Mouse (Mus musculus) layer of hippocampus, adult 18-20 months (tissue): ENCODE measurements at regions not wholly inside any gene's neighbourhood (a gene's known extent, or its start where the extent isn't known, plus 50 kb on each side); places are given as distances from the start of the nearest gene placed in this dataset.

ENCODE experiments used
- DNase-seq, 2 experiments: peaks; one replicate each; pipeline ENCODE4 v3.0.0; 2022; ENCODE audit warnings: low spot score in 2 of 2

DNA sequence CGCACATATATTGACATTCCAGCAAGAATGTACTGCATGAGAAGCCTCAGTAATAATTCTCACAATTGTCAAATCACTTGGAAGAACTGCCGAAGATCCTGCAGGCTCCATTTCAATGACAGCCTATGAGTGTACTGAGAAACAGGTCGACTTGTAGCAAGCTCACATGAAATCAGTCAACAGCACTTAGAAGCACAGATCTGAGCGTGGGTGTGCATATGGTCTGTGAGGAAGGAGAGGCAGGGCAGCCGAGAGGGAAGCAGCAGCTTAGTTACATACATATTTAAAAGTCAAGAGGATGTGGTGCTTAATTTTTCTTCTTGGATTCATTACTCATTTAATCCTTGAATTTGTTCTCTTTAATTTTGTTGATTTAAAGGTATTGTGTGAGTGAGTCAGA, 967.4 kb upstream of the Epha7 start:
- DNase-seq: peak; percentile 50 to 71

DNA sequence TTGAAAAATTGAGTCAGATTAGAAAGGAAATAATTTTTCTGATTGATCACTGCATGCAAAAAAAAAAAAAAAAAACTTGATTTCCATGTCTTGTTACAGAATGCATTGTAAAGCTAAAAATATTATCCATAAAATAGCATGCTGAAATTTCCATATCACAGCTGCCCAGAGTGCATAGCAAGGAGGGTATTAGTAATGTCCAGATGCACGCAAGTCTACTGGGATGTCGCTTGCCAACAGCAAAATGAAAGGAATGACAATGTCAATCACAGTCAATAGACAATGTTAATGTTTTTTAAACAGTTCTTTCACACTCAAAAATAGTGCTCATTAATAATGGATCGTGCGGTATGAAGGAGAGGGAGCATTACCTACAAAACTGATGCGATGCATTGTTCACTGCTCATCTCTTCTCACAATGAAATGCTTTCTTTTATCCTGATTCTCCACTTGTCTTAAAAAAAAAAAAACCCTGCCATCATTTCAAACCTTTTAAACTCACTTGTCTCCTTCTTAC, 966.8 kb upstream of the Epha7 start:
- no peak for DNase-seq

DNA sequence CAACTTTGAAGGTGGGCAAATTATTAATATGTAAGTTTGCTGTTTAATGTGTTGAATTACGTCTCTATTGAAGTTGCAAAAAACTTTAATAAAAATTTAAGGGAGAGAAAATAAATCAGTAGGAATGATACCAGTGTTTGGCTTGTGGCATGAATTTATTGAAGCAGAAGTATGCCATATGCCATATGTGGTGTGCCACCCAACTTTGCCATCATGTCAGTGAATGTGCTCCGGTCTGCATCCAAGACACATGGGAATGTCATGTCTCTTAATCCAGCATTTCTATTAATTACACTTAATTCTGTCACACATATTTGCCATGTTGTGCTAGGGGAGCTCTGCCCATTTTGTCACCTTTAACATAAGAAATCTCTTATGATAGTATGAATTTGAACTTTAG, 956.8 kb upstream of the Epha7 start:
- DNase-seq: no peak

DNA sequence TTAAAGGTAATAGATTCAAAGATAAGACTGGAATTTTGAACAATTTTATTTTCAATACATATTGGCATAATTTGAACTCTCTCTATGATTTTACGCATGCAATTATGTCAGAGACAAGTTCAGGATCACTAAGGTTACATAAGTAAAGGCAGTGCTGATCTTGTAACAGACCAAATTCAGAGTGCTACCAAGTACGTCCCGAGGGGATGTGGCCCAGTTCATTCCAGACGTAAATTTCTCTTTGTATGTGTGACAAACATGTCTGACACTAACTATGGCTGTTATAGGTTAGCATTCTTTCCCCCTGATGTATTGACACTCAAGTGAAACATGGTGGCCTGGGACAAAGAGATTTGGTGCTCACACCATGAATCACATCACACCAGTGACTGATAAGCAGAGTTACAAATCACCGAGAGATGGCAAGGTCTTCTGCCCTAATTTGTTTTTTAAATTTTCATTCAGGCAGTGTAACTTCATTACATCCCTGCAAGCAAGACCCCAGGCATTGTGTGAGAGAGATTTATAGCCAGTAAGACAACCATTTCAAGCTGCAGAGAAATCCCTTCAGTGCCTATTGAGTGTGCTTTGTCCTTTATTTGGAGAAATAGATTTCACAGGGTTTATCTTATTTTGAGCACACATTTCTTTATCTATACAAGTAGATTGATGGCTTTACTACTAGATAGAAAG, 925.5 kb upstream of the Epha7 start:
- DNase-seq: no peak

DNA sequence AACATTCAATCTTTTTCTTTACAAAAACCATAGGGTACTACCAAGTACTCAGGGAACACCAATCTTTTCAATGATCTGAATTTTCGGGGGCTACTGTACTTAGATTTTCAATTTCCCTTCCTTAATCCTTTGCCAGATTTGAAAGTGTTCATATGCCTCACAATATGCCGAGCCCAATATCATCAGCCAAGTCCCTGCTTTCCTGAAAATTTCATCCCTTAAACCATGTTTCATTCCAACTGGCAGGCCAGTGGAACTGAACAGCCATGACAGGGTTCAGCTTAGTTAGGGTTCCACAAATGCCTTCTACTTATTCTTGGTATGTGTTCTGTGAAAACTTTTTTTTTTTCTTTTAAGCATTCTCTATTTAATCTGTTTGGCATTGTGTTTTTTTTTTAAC, 916.5 kb upstream of the Epha7 start:
- peak in 1 of 2 experiments; percentile 17 for DNase-seq

DNA sequence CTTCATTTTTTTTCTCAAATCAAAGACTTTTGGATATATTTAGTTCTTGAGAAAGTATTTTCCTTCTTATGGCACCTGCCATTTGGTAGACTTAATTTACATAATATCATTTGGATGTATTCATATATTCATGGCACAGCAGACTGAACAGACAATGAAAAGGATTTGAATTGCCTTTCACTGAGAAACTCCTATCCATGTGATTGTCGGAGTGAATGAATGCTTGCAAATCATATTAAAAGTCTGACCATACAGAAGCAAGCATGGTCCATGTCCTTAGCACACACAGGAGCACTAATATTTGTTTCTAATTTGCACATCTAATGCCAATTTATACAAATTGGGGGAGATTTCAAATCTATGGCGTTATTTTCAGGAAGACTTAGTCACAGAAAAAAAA, 867.6 kb upstream of the Epha7 start:
- no peak for DNase-seq

DNA sequence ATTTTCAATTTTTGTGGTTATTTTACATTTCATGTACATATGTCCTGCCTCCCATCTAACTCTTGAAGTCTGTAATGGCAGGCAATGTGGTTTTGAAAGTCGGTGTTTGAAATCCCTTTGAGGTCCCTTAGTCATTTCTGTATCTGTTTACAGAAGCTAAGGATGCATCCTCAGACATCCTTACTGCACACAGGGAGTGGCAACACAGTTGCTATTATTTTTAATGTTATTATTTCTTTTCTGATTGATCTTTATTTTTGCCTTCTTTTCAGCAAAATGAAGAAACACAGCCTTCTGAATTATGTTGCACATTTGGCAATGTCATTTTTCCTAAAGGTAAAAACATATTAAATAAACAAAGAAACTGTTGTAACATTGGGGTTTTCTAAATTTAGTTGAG, 867.2 kb upstream of the Epha7 start:
- no peak for DNase-seq

DNA sequence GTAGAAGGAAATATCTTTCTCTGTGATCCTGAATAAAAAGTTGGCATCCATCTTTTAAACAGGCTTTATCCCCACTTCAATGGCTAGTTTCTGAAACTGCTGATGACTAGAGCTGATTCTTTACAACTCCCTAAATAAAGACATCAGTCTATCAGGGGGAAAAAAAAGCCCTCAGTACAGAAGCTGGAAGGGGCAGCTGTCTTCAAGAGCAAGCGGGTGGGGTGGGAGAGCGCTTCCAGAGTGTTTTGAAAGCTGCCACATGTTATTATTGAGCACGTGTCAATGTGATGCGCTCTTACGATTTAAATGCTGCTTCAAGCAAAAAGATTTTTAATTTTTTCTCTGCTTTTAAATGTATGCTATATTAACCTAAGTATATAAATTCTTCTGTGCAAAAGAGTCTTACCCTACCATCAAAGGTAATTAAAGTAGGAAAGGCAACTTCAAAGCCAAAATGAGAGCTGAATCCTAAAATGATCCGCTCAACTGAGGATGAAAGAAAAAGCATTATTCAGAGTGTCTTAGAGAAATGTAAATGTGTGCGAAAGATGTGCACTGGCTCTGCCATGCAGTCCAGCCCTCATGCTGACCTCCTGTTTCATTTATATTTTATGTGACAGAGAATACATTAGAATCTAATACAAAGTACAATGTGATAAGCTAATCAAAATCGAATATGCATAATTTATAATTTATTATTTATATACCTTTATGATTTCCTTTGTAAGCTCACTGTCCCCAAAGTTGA, 862.8 kb upstream of the Epha7 start:
- no peak for DNase-seq

DNA sequence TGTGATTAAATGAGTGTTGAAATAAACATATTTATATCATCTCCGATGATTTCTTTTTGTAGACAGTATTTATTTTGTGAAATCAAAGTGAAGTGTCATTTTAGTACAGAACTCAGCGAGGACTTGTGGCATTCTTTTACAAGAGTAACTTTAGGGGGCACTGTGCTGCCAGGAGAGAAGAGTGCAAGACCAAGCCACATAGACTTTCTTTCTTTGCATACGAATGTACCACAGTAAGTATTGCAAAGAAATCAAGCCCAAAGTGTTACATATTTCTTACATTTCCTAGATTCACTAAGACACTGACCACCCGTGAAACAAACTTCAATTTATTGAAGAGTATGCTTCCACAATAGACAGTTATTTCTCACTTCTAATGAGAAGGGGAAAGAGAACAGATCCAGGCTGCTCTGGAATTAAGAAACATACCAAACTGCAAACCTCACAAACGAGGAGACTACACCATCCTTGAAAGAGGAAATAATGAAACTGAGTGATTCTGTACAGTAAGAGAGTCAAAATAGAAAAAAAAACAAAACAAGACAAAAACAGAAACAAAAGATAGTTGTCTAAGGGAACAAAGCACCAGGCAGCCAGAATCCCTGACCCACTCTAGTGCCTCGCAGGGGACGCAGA, 847.8 kb upstream of the Epha7 start:
- DNase-seq: peak; percentile 32 to 70

DNA sequence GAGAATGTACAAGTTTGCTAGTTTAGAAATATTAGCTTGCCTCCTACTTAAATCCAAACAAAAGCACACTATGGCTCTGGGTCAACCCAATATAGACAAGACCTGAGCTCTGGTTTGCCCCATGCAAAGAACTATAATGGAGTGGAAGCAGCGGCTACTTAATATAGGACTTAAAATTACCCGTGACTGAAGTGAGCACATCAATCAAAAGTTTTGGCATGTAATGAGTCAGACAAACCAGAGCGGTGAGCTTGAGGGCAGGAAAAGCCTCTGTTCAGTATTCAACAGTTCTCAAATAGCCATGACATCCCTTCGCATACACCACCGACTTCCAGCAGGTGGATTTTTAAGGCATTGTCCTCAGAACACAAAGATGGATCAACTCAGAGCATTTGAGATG, 842.4 kb upstream of the Epha7 start:
- DNase-seq: no peak

DNA sequence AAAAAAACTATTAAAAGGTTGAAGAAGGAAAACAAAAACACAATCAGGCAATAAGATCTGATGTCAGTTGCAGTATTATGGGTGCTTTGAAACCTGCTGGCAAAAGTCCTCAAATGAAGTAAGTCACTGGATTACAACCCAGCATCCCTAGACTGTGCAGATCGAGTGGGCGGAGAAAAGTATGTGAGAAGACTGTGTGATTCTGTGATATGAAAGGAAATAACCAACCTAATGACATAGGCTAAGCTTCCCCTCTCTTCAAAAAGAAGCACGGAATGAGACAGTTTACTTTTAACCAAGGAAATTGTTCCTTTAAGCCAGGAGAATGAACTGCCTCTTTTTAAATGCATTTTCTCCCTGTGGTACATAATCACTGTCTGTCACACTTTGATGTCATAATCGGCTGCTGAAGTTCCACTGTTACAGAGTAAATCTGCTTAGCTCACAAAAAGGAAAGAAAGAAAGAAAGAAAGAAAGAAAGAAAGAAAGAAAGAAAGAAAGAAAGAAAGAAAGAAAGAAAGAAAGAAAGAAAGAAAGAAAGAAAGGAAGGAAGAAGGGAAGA, 833.6 kb upstream of the Epha7 start:
- no peak for DNase-seq

DNA sequence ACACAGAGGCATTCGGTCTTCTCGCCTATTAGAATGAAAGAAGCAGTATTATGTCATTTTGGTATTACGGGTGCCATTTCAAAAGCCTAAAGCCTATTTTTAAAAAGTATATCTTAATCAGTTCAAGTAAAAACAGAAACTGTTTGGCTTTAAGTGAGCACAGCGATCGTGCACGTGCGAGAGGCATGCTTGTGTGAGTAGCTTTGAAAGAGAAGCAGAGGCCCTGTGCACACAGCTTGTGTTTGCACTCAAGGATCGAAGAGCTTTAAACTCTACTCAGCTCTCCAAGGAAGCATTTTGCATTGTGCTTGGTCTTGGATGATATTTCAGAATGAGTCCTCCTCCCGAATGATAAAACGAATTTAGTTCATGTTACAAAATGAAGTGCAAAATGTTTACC, 833.1 kb upstream of the Epha7 start:
- DNase-seq: no peak

DNA sequence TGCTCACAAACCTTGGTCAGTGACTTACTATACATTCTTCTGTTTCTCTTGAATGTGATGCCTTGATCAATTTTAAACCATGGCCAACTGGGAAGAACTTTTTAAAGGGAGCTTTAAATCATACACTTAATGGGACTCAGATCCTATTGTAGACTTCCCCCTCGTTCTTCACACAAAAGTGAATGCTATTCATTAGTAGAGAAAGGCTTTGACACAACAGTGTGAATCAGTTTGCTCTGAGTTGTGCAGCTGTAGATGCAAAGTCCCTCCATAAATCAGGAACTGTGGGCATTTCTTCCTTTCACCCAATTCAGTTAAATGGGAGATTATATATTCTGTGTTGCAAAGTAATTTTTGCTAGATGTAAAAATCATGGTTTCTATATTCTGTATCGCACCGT, 831.6 kb upstream of the Epha7 start:
- no peak for DNase-seq

DNA sequence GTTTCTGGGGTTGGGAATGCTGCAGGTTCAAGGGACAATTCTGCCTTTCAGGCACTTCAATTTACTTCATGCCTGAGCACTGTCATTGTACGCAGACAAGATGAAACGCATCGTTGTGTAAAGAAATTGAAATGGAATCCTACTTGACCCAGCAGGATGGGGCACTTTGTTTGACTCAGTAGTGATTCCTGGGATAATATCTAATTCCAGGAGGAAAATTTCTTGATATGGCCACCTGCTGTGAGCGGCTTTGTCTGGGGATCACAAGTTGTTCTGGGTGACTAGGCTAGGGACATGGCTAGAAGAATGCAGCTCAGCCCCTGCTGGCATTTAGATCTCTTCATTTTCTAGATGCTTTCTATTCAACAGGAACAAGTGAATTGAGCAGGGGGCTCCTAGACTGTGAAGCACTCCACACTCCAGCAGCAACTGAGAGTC, 824.9 kb upstream of the Epha7 start:
- no peak for DNase-seq

DNA sequence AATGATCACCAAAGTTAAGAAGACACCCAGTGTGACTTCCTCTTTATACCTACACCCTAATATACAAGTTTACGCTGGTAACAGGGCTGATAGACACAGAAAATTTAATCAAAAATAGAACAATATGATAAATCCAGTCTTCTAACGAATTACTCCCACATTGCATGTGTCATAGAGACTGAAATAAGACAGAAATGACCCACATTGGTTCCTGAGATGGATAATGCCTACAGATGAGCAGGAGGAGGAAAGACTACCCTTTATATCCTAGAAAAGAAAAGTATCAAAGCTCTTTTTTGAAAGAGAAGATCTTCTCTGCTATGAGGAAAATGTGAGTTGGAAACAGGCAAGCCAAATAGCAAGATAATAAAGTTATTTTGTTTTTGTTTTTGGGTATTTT, 818.5 kb upstream of the Epha7 start:
- no peak for DNase-seq

DNA sequence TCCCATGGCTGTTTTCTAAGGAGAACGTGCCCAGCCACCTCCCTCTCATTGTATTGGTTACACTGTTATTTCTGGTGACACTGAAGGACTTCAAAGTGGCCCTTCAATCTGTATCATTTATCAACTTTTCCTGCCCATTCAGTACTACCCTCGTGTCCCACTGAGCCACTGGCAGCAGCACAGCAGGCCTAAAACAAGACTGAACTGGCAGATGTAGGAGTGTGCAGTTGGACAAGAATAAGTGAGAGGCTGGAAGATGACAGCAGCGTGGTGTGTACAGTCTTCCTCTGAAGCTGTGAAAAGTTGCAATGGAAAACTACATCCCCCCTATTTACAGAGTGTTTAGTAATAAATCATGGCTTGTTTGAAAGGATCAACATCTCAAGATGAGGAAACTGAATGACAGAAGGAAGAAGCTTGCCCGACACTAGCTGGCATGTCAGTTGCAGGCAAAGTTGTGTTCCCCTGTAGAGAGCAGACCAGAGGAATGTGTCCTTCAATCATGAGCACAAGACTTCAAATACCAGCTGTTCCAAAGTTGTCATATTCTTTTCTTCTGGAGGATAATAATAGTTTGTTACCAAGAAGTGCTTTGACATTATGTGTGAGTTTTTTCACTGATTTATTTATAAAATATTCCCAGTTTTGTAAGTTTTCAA, 811.0 kb upstream of the Epha7 start:
- DNase-seq: no peak
